Mouse (Mus musculus): ENCODE results near the gene Aph1c. TPM values are rescaled to one million over a fixed set of nuclear protein-coding genes. Genes with fewer than 3 reads are reported as not detected.

The Aph1c gene
- total and polyA plus RNA-seq, 3 experiments: 0.07 to 0.89 (median 0.10) TPM

- in situ Hi-C loops (cut with MboI; ENCODE audit: low pct_ligation_motif_present, low pct_unique_long_range_greater_than_20kb, low sequenced_read_pairs): loop anchor here (25.0 kb wide), 2 partner anchors 283 to 658 kb away; partner anchors contain the start of genes Ciao2a, Fbxl22 and Snx1
- H3K4me1 ChIP-seq (ENCODE audit: control insufficient read depth in 1 of 2, insufficient read depth in 2 of 2): peaks cover 0 to 10% of the 10 kb centered on the region in 2 experiments; a peak in 2 of 4 replicates
- dilution Hi-C loops (cut with MboI; ENCODE audit: extremely low pct_ligation_motif_present, extremely low pct_unique_long_range_greater_than_20kb, low sequenced_read_pairs): no loop called here
These were observed 38.8 kb downstream of the Aph1c start, which contains the start of gene Aph1b for GRCm38 (mm10) chr9:66795464-66796324. Gene Aph1b, minus strand, starts transcription at chr9:66795490.

GRCm38 (mm10) chr9:66794629-66795463 is 39.7 kb downstream of the Aph1c start:
- peak overlapping the region; percentile 76 for H3K4me2 ChIP-seq (ENCODE audit: insufficient read depth, low read depth, poor library complexity, severe bottlenecking)
- H3K4me3 ChIP-seq (replicated peaks in 1 of 3; ENCODE audit: low read depth in 2 of 3, low read length in 2 of 3, poor library complexity in 1 of 3): peak overlapping the region; percentile 66 to 74 (median 69)
- H3K27me3 ChIP-seq (replicated peaks): peaks cover 6% of the 10 kb centered on the region
- H3K4me1 ChIP-seq (ENCODE audit: control insufficient read depth in 1 of 2, insufficient read depth in 2 of 2): peaks cover 0 to 10% of the 10 kb centered on the region in 2 experiments; a peak in 2 of 4 replicates
- H3K36me3 ChIP-seq (replicated peaks in 1 of 2; ENCODE audit: control insufficient read depth in 1 of 2, insufficient read depth in 1 of 2, low read length in 1 of 2): peaks cover 0 to 2% of the 10 kb centered on the region in 2 experiments
- DNase-seq (ENCODE audit: extremely low read depth): no peak
- no peaks in the 10 kb centered on the region for H3K9me3 ChIP-seq (replicated peaks; ENCODE audit: low read length)
- H3K79me2 ChIP-seq (replicated peaks; ENCODE audit: control insufficient read depth, extremely low read depth, insufficient read depth, poor library complexity, severe bottlenecking): no peaks in the 10 kb centered on the region
- TF ChIP-seq USF1 (IDR thresholded peaks at IDR 0.05; ENCODE audit: low read depth, low read length) (no peak), SIN3A (IDR thresholded peaks at IDR 0.05; ENCODE audit: low read length) (peak; percentile 20; the same call in 1 of the 2 replicates), BHLHE40 (IDR thresholded peaks at IDR 0.05; ENCODE audit: low read depth, low read length) (no peak), NRF1 (IDR thresholded peaks at IDR 0.05; ENCODE audit: low read depth, low read length) (no peak), UBTF (IDR thresholded peaks at IDR 0.05; ENCODE audit: low read depth, low read length) (0 out of 2 replicates have a peak, but pooled peaks have one; percentile 9)
- in situ Hi-C loops (cut with MboI; ENCODE audit: low pct_ligation_motif_present, low pct_unique_long_range_greater_than_20kb, low sequenced_read_pairs) (loop anchor here (25.0 kb wide), 2 partner anchors 283 to 658 kb away; partner anchors contain the start of genes Ciao2a, Fbxl22 and Snx1), dilution Hi-C loops (cut with MboI; ENCODE audit: extremely low pct_ligation_motif_present, extremely low pct_unique_long_range_greater_than_20kb, low sequenced_read_pairs) (no loop called here)
- H3K9ac ChIP-seq (ENCODE audit: insufficient read depth, low read depth): peak overlapping the region; percentile 33
- H3K27ac ChIP-seq (ENCODE audit: insufficient read depth, low read depth): no peak overlapping the region

More at GRCm38 (mm10) chr9:66795464-66796324, 38.8 kb downstream of the Aph1c start, which contains the start of gene Aph1b:
- H3K4me2 ChIP-seq (ENCODE audit: insufficient read depth, low read depth, poor library complexity, severe bottlenecking): peak within 1 kb of the TSS; percentile 76
- H3K4me3 ChIP-seq (replicated peaks in 1 of 3; ENCODE audit: low read depth in 2 of 3, low read length in 2 of 3, poor library complexity in 1 of 3): peak within 1 kb of the TSS; percentile 69 to 74 (median 74)
- no peaks in the 10 kb centered on the region for H3K36me3 ChIP-seq (replicated peaks in 1 of 2; ENCODE audit: control insufficient read depth in 1 of 2, insufficient read depth in 1 of 2, low read length in 1 of 2)
- no peaks in the 10 kb centered on the region for H3K9me3 ChIP-seq (replicated peaks; ENCODE audit: low read length)
- H3K27ac ChIP-seq (ENCODE audit: insufficient read depth, low read depth): peak within 1 kb of the TSS; percentile 35
- H3K9ac ChIP-seq (ENCODE audit: insufficient read depth, low read depth): peak within 1 kb of the TSS; percentile 39
- peak; percentile 99 for DNase-seq (ENCODE audit: extremely low read depth)
- no peaks in the 10 kb centered on the region for H3K79me2 ChIP-seq (replicated peaks; ENCODE audit: control insufficient read depth, extremely low read depth, insufficient read depth, poor library complexity, severe bottlenecking)
- peaks cover 6% of the 10 kb centered on the region for H3K27me3 ChIP-seq (replicated peaks)
- TF ChIP-seq IRF4 (IDR thresholded peaks at IDR 0.05; ENCODE audit: low read depth, low read length) (peak; percentile 38; the same call in 1 of the 2 replicates), MEF2A (IDR thresholded peaks at IDR 0.05; ENCODE audit: borderline replicate concordance, low read depth, low read length) (peak; percentile 30; the same call in 1 of the 2 replicates), TCF12 (IDR thresholded peaks at IDR 0.05; ENCODE audit: low read depth, low read length) (peak; percentile 34; the same call in 1 of the 2 replicates), CTCF (conservative IDR thresholded peaks at IDR 0.05 in 1 of 2, IDR thresholded peaks at IDR 0.05 in 1 of 2; ENCODE audit: low read depth in 2 of 2, low read length in 2 of 2) (peak in 1 of 2 experiments; percentile 24; a peak in 2 of 4 replicates), POLR2A (IDR thresholded peaks at IDR 0.05; ENCODE audit: low read depth, low read length) (peak; percentile 55), HCFC1 (IDR thresholded peaks at IDR 0.05; ENCODE audit: low read depth, low read length) (0 out of 2 replicates have a peak, but pooled peaks have one; percentile 18), RAD21 (IDR thresholded peaks at IDR 0.05; ENCODE audit: low read depth, low read length) (peak; percentile 10; the same call in 1 of the 2 replicates), EP300 (IDR thresholded peaks at IDR 0.05; ENCODE audit: low read length) (no peak), MXI1 (IDR thresholded peaks at IDR 0.05; ENCODE audit: low read depth, low read length) (peak; percentile 74; the same call in 1 of the 2 replicates), ZMIZ1 (IDR thresholded peaks at IDR 0.05; ENCODE audit: low read depth, low read length) (peak; percentile 47; the same call in 1 of the 2 replicates), MAZ (IDR thresholded peaks at IDR 0.05; ENCODE audit: low read depth, low read length) (no peak), PAX5 (IDR thresholded peaks at IDR 0.05; ENCODE audit: low read length) (no peak), ELF1 (IDR thresholded peaks at IDR 0.05; ENCODE audit: low read depth, low read length) (0 out of 2 replicates have a peak, but pooled peaks have one; percentile 39), NRF1 (IDR thresholded peaks at IDR 0.05; ENCODE audit: low read depth, low read length) (peak; percentile 64), USF1 (IDR thresholded peaks at IDR 0.05; ENCODE audit: low read depth, low read length) (no peak), TBP (conservative IDR thresholded peaks at IDR 0.05; ENCODE audit: low read depth, low read length) (peak; percentile 93)

Measured in CH12.LX (cell line).